Mouse (Mus musculus) ES-Bruce4 (cell line): ENCODE data around the gene Patj. TPM values are rescaled to one million over a fixed set of nuclear protein-coding genes. Genes with fewer than 3 reads are reported as not detected.

Experiments
- H3K27ac ChIP-seq: 2 replicates; pipeline ENCODE4 v1.5.1; 2012; ENCODE audit warnings: low read length, inconsistent platforms; ENCODE audit not compliant: insufficient read depth
- H3K27me3 ChIP-seq: 2 replicates; pipeline ENCODE4 v1.6.1; 2012; ENCODE audit warnings: mild to moderate bottlenecking, low read length, inconsistent platforms; ENCODE audit not compliant: control insufficient read depth, poor library complexity, insufficient read depth, severe bottlenecking
- H3K36me3 ChIP-seq: 2 replicates; pipeline ENCODE4 v1.6.1; 2012; ENCODE audit warnings: inconsistent platforms, mild to moderate bottlenecking, low read length, moderate library complexity; ENCODE audit not compliant: control insufficient read depth, poor library complexity, insufficient read depth, severe bottlenecking
- H3K4me1 ChIP-seq: one replicate; pipeline ENCODE4 v1.8.1; 2011; ENCODE audit warnings: low read length; ENCODE audit not compliant: control insufficient read depth, insufficient read depth
- H3K4me3 ChIP-seq: 2 replicates; pipeline ENCODE4 v1.5.1; 2011; ENCODE audit warnings: low read depth, mild to moderate bottlenecking, low read length
- H3K9ac ChIP-seq: 2 replicates; pipeline ENCODE4 v1.6.1; 2012; ENCODE audit warnings: low read depth, mild to moderate bottlenecking, inconsistent platforms; ENCODE audit not compliant: poor library complexity, severe bottlenecking
- H3K9me3 ChIP-seq: replicated peaks from 2 replicates; pipeline ENCODE4 v1.6.1; 2012; ENCODE audit warnings: mild to moderate bottlenecking, low read length, inconsistent platforms; ENCODE audit not compliant: control insufficient read depth, poor library complexity, insufficient read depth, severe bottlenecking
- CTCF ChIP-seq: IDR thresholded peaks from one replicate; pipeline ENCODE4 v1.8.1; 2011; ENCODE audit warnings: low read depth, low read length
- EP300 ChIP-seq: IDR thresholded peaks from 2 replicates; pipeline ENCODE4 v1.6.1; 2011; ENCODE audit warnings: low read depth, low read length; ENCODE audit not compliant: insufficient read depth
- POLR2A ChIP-seq: IDR thresholded peaks from one replicate; pipeline ENCODE4 v1.8.1; 2011; ENCODE audit warnings: low read length; ENCODE audit not compliant: insufficient read depth
- polyA plus RNA-seq: library from polyadenylated mRNA; stranded (reverse); fragments of >200 nt; gene quantifications from 2 replicates; pipeline ENCODE4 v1.2.4, GENCODE M21; 2011; ENCODE audit warnings: low read depth; ENCODE audit not compliant: missing spikeins, insufficient read depth, insufficient read length

Patj gene
- polyA plus RNA-seq, 1 experiment, result 62.7 TPM

DNA sequence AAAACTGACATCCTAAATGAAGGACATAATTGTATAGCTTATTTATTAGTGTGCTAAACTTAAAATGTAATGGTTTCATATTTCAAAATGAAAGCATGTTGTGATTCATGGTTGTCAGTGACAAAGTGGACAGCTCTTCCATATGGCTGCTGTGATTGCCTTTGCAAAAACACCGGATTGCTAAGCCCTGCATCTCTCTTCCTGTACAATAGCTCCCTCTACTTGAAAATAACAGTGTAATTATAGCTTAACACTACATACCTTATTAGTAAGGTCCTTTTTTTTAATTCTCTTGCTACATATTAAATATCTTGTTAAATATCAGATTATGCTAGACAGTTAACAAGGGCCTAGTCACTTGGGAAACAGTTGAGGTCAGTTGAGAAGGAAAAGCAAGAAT, 93.8 kb downstream of the Patj start:
- no peak overlapping the region for H3K9ac ChIP-seq
- no peaks in the 10 kb centered on the region for H3K36me3 ChIP-seq
- H3K27me3 ChIP-seq, result no peaks in the 10 kb centered on the region
- H3K9me3 ChIP-seq, result no peaks in the 10 kb centered on the region
- H3K27ac ChIP-seq, result no peak overlapping the region
- H3K4me1 ChIP-seq, result no peaks in the 10 kb centered on the region
- TF ChIP-seq EP300 (no peak), CTCF (no peak), POLR2A (no peak)
- no peak overlapping the region for H3K4me3 ChIP-seq

DNA sequence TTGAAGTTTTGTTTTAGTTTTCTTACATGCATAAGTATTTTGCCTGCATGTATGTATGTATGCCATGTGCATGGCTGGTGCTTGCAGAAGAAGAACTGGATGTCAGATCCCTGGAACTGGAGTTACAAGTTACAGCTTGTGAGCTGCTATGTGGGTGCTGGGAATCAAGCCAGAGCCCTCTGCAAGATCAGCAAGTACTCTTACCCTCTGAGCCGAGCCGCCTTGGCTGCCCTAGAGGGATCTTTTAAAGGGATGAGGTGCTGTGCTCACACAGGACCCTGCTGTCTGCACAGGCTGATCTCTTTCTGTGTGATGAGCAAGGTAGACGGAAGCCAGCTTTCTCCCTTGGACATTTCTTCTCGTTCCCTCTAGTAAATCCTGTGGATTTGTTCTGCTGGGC, 102.8 kb downstream of the Patj start:
- TF ChIP-seq POLR2A, result no peak
- no peak for TF ChIP-seq EP300
- no peak for TF ChIP-seq CTCF
- no peaks in the 10 kb centered on the region for H3K36me3 ChIP-seq
- H3K9ac ChIP-seq, result no peak overlapping the region
- H3K4me1 ChIP-seq, result no peaks in the 10 kb centered on the region
- H3K4me3 ChIP-seq, result no peak overlapping the region
- no peaks in the 10 kb centered on the region for H3K27me3 ChIP-seq
- no peak overlapping the region for H3K27ac ChIP-seq
- no peaks in the 10 kb centered on the region for H3K9me3 ChIP-seq

DNA sequence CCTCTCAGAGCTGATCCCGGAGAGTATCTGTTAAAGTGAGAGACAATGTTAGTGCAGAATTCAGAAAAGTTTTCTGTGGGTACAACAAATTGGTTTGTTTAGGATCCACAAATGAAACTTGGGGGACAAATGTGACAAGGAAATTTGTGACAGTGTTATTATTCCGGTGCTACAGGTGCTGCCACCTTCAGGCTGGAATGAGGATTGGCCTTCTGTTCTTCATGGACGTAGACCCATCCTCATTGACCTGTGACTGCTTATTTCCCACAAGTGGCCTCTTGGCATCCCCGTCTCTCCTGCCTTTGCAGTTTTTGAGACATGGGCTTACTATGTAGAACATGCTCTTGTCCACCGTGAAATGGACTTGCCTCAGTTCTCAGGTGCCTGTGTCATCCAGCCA, 104.6 kb downstream of the Patj start:
- TF ChIP-seq CTCF (peak; percentile 52), POLR2A (no peak), EP300 (no peak)
- no peak overlapping the region for H3K27ac ChIP-seq
- H3K4me1 ChIP-seq, result no peaks in the 10 kb centered on the region
- H3K4me3 ChIP-seq, result no peak overlapping the region
- no peaks in the 10 kb centered on the region for H3K27me3 ChIP-seq
- H3K36me3 ChIP-seq, result no peaks in the 10 kb centered on the region
- no peaks in the 10 kb centered on the region for H3K9me3 ChIP-seq
- no peak overlapping the region for H3K9ac ChIP-seq

DNA sequence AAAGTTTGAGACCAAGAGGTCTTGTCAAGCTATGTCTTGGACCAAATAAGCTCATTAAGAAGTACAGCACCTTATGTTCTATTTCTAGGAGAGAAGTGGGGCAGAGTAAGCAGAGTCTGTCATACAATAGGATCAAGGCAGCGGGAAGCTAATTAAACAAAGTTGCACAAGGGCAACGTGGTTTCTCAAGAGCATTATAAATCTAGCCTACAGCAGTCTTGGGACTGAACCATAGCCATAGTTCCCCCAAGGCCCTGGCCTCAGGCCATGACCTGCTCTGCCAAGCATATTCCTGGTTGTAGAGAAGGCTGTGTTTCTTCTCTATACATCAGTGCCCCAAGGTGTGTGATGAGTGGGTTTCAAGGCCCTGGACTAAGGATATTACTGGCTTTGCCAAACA, 105.3 kb downstream of the Patj start:
- Histone ChIP-seq H3K4me3 (no peak overlapping the region), H3K4me1 (no peaks in the 10 kb centered on the region)
- TF ChIP-seq CTCF (no peak), EP300 (no peak), POLR2A (no peak)

DNA sequence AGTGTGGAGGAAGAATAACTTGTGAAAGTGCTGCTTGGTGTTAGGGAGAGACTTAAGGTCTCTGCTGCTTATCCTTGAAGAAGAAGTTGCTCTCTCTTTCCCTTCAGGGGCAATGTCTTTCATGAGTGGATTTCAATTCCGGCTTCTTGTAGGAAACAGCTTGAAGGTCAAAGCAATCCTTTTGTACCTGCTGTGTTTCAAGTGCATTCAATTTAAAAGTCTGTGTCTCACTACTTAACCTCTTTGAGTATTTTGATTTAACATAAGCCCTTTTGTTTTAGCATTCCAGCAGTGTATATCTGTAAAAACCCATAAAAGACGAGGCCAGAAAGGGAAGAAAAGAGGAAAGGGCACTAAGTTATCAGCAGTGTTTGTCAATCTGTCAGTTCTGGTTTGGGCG, 109.2 kb downstream of the Patj start:
- no peaks in the 10 kb centered on the region for H3K27me3 ChIP-seq
- H3K9ac ChIP-seq, result no peak overlapping the region
- H3K4me3 ChIP-seq, result no peak overlapping the region
- H3K27ac ChIP-seq, result no peak overlapping the region
- H3K36me3 ChIP-seq, result no peaks in the 10 kb centered on the region
- H3K9me3 ChIP-seq, result no peaks in the 10 kb centered on the region
- H3K4me1 ChIP-seq, result no peaks in the 10 kb centered on the region
- TF ChIP-seq EP300 (no peak), CTCF (no peak), POLR2A (no peak)

More for the DNA sequence above, 105.3 kb downstream of the Patj start:
- H3K27me3 ChIP-seq, result no peaks in the 10 kb centered on the region
- H3K27ac ChIP-seq, result no peak overlapping the region
- H3K9ac ChIP-seq, result no peak overlapping the region
- no peaks in the 10 kb centered on the region for H3K9me3 ChIP-seq
- no peaks in the 10 kb centered on the region for H3K36me3 ChIP-seq

DNA sequence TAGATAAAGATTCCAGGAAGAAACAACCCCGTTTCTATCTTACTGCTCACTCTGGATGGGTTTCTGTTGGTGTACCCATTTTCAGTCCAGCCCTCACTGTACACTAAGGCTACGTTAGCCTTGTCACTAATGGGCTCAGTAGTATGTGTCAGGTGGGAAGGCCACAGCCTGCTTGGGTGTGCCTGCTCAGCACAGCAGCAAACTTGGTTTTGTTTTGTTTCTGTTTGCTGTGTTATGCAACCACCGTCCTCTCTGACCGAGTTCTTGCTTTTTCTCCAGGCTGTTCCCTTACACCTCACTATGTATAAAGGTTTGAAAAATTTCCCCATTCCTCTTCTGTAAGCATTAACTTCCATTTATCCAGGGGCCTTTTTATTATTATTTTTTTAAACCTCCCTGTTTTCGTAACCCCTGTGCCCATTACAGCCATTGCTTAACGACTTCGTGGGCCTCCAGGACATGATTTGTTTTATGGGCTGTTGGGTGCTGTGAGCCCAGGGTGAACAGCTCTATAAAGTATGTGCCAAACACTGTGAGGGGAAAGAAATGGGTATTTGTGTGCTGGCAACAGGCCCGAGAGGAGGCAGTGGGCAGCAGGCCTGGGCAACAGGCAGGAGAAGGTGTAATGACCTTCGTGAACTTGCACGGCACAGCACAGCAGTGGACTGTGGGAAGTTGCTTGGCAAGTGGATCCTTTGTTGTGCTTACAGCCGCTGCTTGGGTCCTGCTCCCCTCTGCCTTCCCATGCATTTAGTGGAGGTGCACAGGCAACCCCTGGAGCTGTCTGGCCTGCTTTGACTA, 113.1 kb downstream of the Patj start:
- Histone ChIP-seq H3K4me3 (no peak overlapping the region), H3K27me3 (no peaks in the 10 kb centered on the region), H3K27ac (no peak overlapping the region), H3K4me1 (peaks cover 2% of the 10 kb centered on the region), H3K36me3 (no peaks in the 10 kb centered on the region), H3K9ac (no peak overlapping the region), H3K9me3 (no peaks in the 10 kb centered on the region)
- TF ChIP-seq EP300, result no peak
- TF ChIP-seq POLR2A, result no peak
- no peak for TF ChIP-seq CTCF
